Comparison of ENCODE assay signal across 13 mouse cellular contexts in genomic region chr5:22770726-22771125, GRCm38 (mm10).
"Had no signal": no experiment of that assay in that cellular context is flagged by ENCODE, and none has a peak within 500 bp of the region (broad histone marks: within the 10 kb centered on the region; RNA-seq: fewer than 3 reads in every experiment).

No protein-coding gene starts in this region.

- DNase-seq: gastrocnemius, adult 2 months; gastrocnemius, postnatal 10 days; gastrocnemius, postnatal 25 days; heart, adult 2 months; heart, postnatal 10 days; heart, postnatal 4 days; kidney, adult 18-20 months; kidney, adult 8-10 months; kidney, postnatal 10 days; kidney, postnatal 36 days; layer of hippocampus, adult 9-11 months; layer of hippocampus, postnatal 36 days; left cerebral cortex, postnatal 4 days had no signal
